Mouse (Mus musculus): Measurements from ENCODE around the gene Hoxc8. TPM values are rescaled to one million over a fixed set of nuclear protein-coding genes. Genes with fewer than 3 reads are reported as not detected.
A peak's percentile ranks its signal among the peaks of the same experiment; 100 is the strongest.

The Hoxc8 gene
- polyA plus RNA-seq, 1 experiment from 2014 or later, result not detected

DNA sequence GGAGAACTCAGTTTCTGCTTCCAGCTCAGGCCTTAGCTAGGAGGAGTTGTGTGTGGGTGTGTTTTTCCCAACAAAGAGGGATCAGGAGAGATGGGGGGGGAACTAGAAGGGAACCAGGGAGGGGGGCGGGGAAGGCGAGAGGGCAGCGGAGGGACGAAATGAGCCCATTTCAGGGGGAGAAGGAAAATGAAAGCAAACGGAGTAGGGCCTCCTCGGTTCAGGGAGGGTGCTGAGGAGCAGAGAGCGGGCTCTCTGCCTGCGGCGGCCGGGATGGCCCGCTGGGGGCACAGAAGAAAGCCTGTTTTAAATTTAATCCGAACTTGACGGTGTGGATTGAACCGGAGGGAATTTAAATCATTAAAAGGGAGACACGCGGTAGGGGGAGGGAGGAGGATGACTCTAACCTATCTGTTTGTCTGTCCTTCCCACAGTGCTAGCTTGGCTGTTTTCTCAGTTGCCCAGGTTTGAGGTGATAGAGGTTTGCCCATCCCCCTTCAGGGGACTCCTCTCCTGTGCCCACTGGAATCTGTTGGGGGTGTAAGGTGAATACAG lies 12.9 kb upstream of the Hoxc8 start:
- no peak overlapping the region for H3K27ac ChIP-seq (replicated peaks)
- WGBS, result 3% methylated on average over 16 of the region's 16 CpGs
- peak overlapping the region; percentile 51 for H3K4me2 ChIP-seq
- no peak for ATAC-seq (ENCODE audit: extremely low read depth, insufficient number of reproducible peaks, low FRiP score, low TSS enrichment)
- peaks cover 13% of the 10 kb centered on the region for H3K4me1 ChIP-seq
- H3K36me3 ChIP-seq, result no peaks in the 10 kb centered on the region
- no peaks in the 10 kb centered on the region for H3K9me3 ChIP-seq
- H3K27me3 ChIP-seq (replicated peaks), result peaks cover 100% of the 10 kb centered on the region
- H3K9ac ChIP-seq, result no peak overlapping the region
- H3K4me3 ChIP-seq, result peak overlapping the region; percentile 35

DNA sequence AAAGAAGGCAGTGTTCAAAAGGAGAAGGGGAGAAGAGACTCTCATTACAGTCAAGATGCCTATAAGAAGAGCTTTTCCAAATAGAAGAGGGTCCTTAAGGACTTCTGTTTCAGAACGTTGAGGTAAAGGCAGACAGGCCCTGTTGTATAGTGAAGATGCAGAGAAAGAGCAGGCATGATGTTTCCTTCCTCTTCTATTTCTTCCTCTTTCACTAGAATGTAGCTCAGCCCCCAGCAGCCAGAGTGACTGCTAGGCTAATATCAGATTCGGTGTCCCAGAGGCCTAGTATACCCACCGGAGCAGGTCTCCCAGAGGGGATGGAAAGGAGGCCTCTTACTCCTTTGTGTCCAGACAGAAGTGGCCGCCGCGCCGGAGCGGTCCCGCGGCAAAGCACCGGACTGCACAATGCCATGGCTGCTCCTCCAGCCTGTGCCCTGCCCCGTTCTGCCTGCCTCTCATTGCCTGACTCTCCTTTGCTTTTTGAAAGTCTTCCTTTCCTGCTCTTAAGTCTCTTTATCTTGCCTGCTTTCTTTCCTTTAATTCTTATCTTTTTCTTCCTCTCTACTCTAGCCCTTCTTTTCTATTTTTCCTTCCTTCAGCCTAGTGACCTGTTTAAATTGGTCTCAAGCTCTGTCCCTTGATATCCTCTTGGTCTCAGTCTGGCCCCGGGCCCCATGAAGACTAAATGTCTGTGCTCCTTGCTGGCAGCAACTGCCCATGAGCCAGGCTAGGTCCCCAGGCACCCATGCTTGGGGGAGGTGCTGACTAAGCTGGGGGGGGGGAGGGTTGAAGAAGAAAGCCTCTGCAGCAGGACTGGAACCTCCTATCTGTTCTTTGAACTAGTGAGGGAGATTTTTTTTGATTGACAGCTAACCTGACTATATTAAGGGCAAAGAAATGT lies 11.5 kb upstream of the Hoxc8 start:
- no peaks in the 10 kb centered on the region for H3K36me3 ChIP-seq
- H3K27me3 ChIP-seq (replicated peaks), result peaks cover 100% of the 10 kb centered on the region
- no peak overlapping the region for H3K4me3 ChIP-seq
- peaks cover 13% of the 10 kb centered on the region for H3K4me1 ChIP-seq
- H3K9ac ChIP-seq, result no peak overlapping the region
- WGBS, result 4% methylated on average over 13 of the region's 13 CpGs
- H3K9me3 ChIP-seq, result no peaks in the 10 kb centered on the region
- H3K27ac ChIP-seq (replicated peaks), result no peak overlapping the region
- no peak overlapping the region for H3K4me2 ChIP-seq
- no peak for ATAC-seq (ENCODE audit: extremely low read depth, insufficient number of reproducible peaks, low FRiP score, low TSS enrichment)

DNA sequence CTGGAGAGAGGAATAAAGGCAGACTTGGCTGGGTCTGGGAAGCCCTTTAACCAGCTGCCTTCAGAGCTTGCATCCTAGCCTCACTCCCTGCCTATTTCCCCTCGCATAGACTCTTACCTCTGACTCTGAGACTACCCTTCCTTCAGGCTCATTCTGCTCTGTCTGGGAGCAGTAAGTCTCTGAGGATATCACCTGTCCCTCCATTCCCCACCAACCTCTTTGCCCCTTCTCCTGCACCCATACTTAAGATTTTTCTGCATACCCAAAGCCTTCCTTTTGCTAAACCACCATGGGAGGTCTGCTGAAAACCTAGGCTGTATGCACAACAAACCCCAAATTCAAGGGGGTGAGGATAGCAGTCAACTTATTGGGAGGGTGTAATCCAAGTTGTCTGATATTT lies 10.5 kb upstream of the Hoxc8 start:
- peaks cover 100% of the 10 kb centered on the region for H3K27me3 ChIP-seq (replicated peaks)
- no peak overlapping the region for H3K27ac ChIP-seq (replicated peaks)
- H3K9me3 ChIP-seq, result no peaks in the 10 kb centered on the region
- H3K9ac ChIP-seq, result no peak overlapping the region
- 0% methylated on average over 1 of the region's 1 CpGs for WGBS
- no peak overlapping the region for H3K4me3 ChIP-seq
- H3K4me1 ChIP-seq, result peaks cover 13% of the 10 kb centered on the region
- no peak overlapping the region for H3K4me2 ChIP-seq
- no peak for ATAC-seq (ENCODE audit: extremely low read depth, insufficient number of reproducible peaks, low FRiP score, low TSS enrichment)
- no peaks in the 10 kb centered on the region for H3K36me3 ChIP-seq

DNA sequence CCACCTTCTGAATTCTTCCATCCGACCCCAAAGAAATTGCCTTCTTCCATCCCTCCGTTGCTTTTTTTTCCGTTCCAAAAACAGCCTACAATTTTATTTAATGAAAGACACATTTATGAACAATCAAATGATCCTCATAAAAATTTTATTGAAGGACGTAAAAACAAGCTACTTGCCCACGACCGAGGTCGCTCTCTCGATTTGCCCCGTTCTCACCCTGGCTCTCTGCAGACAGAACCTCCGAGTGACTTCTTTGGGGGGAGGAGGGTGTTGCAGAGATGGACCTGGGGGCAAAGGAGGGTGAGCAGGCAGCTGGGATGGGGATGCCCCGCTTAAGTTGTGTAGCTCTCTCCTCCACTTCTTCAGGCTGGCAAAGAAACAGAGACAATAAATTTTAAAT lies 10.1 kb upstream of the Hoxc8 start:
- WGBS, result 4% methylated on average over 11 of the region's 11 CpGs
- Histone ChIP-seq H3K4me2 (no peak overlapping the region), H3K9ac (no peak overlapping the region), H3K4me1 (peaks cover 13% of the 10 kb centered on the region), H3K36me3 (no peaks in the 10 kb centered on the region), H3K9me3 (no peaks in the 10 kb centered on the region), H3K4me3 (no peak overlapping the region), H3K27ac (replicated peaks) (no peak overlapping the region), H3K27me3 (replicated peaks) (peaks cover 100% of the 10 kb centered on the region)
- no peak for ATAC-seq (ENCODE audit: extremely low read depth, insufficient number of reproducible peaks, low FRiP score, low TSS enrichment)

DNA sequence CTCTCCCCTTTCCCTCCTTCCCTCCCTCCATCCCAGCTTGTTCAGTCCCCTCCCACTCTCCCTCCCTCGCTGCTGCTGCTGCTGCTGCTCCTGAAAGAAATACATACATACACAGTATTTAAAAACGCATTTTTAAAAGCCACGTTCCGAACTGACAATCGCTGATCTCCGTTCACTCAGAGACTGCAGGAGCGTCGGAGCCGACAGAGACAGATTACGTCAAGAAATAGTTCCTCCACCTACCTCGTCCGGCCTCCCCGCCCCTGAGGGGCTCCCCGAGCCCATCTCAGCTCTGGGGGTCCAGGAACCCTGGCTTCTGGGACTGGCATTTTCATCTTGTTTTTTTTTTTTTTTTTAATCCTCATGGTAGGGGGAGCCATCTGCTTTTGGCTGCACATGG lies 9.5 kb upstream of the Hoxc8 start:
- Histone ChIP-seq H3K4me2 (peak overlapping the region; percentile 62), H3K9me3 (no peaks in the 10 kb centered on the region), H3K4me3 (peak overlapping the region; percentile 42), H3K36me3 (no peaks in the 10 kb centered on the region), H3K27ac (replicated peaks) (no peak overlapping the region), H3K27me3 (replicated peaks) (peaks cover 100% of the 10 kb centered on the region), H3K4me1 (peaks cover 13% of the 10 kb centered on the region), H3K9ac (no peak overlapping the region)
- WGBS, result 0% methylated on average over 14 of the region's 14 CpGs
- no peak for ATAC-seq (ENCODE audit: extremely low read depth, insufficient number of reproducible peaks, low FRiP score, low TSS enrichment)

DNA sequence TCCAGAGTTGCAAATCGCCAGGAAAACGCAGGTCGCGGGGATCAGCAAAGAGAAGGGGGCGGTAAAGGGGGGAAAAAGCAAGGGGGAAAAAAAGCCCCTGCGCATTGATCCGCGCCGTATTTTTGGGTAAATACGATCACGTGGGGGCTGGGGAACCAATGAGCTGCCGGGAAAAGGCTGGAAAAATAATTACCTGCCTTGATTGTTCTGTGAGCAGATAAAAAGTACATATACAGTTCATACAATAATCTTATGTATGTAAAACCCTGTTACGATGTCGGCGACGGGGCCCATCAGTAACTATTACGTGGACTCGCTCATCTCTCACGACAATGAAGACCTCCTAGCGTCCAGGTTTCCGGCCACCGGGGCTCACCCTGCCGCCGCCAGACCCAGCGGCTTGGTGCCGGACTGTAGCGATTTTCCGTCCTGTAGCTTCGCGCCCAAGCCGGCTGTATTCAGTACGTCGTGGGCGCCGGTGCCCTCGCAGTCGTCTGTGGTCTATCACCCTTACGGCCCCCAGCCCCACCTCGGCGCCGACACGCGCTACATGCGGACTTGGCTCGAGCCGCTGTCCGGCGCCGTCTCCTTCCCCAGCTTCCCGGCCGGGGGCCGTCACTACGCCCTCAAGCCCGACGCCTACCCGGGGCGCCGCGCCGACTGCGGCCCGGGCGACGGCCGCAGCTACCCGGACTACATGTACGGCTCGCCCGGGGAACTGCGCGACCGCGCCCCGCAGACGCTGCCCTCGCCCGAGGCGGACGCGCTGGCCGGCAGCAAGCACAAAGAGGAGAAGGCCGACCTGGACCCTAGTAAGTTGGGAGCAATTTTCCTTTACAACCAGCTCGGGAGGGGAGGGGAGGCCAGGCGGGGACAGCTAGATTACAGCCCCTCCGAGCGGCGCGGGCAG lies 8.8 kb upstream of the Hoxc8 start:
- under 1% methylated on average over 88 of the region's 88 CpGs for WGBS
- Histone ChIP-seq H3K9me3 (no peaks in the 10 kb centered on the region), H3K27me3 (replicated peaks) (peaks cover 100% of the 10 kb centered on the region), H3K4me3 (peak overlapping the region; percentile 42), H3K4me1 (peaks cover 13% of the 10 kb centered on the region), H3K27ac (replicated peaks) (no peak overlapping the region), H3K4me2 (peak overlapping the region; percentile 62), H3K36me3 (no peaks in the 10 kb centered on the region), H3K9ac (no peak overlapping the region)
- no peak for ATAC-seq (ENCODE audit: extremely low read depth, insufficient number of reproducible peaks, low FRiP score, low TSS enrichment)

DNA sequence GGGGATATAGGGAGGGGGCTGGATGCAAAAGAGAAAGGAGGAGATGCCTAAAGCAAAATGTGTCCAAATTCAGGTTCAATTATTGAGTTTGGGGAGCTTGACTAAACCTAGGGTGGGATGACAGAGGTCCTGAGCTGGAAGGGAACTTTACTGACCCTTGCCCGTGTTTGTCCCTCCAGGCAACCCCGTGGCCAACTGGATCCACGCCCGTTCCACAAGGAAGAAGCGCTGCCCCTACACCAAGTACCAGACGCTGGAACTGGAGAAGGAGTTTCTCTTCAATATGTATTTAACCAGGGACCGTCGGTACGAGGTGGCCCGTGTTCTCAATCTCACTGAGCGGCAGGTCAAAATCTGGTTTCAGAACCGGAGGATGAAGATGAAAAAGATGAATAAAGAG lies 6.7 kb upstream of the Hoxc8 start:
- no peaks in the 10 kb centered on the region for H3K36me3 ChIP-seq
- no peak overlapping the region for H3K4me3 ChIP-seq
- no peak overlapping the region for H3K9ac ChIP-seq
- H3K9me3 ChIP-seq, result no peaks in the 10 kb centered on the region
- WGBS, result 1% methylated on average over 12 of the region's 12 CpGs
- peaks cover 8% of the 10 kb centered on the region for H3K4me1 ChIP-seq
- H3K27ac ChIP-seq (replicated peaks), result no peak overlapping the region
- H3K27me3 ChIP-seq (replicated peaks), result peaks cover 100% of the 10 kb centered on the region
- no peak overlapping the region for H3K4me2 ChIP-seq
- no peak for ATAC-seq (ENCODE audit: extremely low read depth, insufficient number of reproducible peaks, low FRiP score, low TSS enrichment)

DNA sequence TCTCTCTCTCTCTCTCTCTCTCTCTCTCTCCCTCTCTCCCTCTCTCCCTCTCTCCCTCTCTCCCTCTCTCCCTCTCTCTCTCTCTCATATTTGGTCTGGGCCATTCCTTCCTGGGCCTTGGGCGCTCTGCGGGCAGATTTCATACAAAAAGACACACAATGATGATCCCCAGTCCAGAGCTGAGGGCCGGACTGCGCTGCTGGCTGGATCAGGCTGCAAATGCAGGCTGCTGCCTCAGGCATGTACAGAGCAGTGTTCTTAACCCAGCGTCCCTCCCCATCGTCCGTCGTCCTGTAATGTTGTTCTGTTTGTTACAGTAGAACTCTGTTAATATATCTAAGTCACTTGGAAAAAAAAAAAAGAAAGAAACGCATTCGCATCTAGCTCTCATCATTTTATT lies 5.9 kb upstream of the Hoxc8 start:
- H3K4me3 ChIP-seq, result no peak overlapping the region
- H3K4me2 ChIP-seq, result no peak overlapping the region
- H3K36me3 ChIP-seq, result no peaks in the 10 kb centered on the region
- peaks cover 100% of the 10 kb centered on the region for H3K27me3 ChIP-seq (replicated peaks)
- 2% methylated on average over 10 of the region's 10 CpGs for WGBS
- no peak overlapping the region for H3K9ac ChIP-seq
- ATAC-seq (ENCODE audit: extremely low read depth, insufficient number of reproducible peaks, low FRiP score, low TSS enrichment), result no peak
- no peaks in the 10 kb centered on the region for H3K9me3 ChIP-seq
- H3K27ac ChIP-seq (replicated peaks), result no peak overlapping the region
- H3K4me1 ChIP-seq, result peaks cover 8% of the 10 kb centered on the region

DNA sequence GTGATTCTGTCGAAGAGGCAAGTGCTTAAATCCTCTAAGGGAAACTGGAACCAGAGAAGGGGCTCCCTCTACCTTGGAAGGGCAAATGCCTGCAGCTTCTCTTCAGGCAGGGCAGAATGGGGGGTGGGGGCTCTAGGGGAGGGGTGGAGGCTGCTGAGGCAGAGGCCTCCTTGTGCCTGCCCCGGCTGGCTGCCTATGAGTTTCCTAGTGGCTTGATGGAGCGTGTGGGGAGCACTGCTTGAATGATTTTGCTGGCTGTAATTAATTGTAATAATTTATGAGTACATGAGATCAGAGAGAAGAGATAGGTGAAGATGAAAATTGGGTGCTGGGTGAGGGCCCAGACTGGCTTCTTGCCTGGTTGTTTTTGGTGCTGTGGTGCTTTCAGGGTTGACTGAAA lies 5.5 kb upstream of the Hoxc8 start:
- no peak overlapping the region for H3K4me3 ChIP-seq
- no peak overlapping the region for H3K27ac ChIP-seq (replicated peaks)
- no peak for ATAC-seq (ENCODE audit: extremely low read depth, insufficient number of reproducible peaks, low FRiP score, low TSS enrichment)
- no peak overlapping the region for H3K9ac ChIP-seq
- H3K9me3 ChIP-seq, result no peaks in the 10 kb centered on the region
- H3K4me2 ChIP-seq, result no peak overlapping the region
- 7% methylated on average over 3 of the region's 3 CpGs for WGBS
- H3K36me3 ChIP-seq, result no peaks in the 10 kb centered on the region
- peaks cover 8% of the 10 kb centered on the region for H3K4me1 ChIP-seq
- H3K27me3 ChIP-seq (replicated peaks), result peaks cover 100% of the 10 kb centered on the region

DNA sequence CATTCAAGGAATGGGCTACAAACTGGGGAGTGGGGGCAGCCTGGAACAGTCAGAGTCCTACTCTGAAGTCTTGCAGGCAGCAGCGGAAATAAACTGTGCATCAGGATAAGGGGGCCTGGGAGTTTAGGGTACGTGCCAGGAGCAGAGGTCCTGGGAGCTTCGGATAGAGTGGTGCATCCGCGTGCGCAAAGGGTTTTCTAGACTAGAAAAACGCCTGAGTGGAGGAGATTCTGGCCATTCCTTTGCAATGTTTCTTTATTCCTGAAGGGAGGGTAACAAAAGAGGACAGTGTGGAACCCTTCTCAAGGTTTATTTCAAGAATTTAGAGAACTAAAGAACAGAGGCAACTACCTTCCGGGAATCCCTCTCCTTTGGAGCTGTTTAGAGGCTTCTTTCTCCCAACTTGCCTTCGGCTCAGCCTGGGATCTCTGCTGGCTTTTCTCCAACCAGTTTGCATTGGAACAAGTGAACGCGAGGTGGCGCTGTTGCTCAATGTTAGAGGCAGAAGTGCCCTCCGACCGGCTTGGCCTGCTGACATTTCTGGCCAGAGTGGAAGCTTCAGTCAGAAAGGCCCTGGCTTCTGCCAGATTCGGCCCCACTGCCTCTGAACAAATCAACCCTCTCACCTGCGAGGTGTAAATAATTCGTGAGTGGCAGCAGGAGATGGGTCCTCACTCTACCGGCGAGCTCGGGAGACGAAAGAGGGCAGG lies 3.1 kb upstream of the Hoxc8 start:
- no peaks in the 10 kb centered on the region for H3K9me3 ChIP-seq
- H3K4me2 ChIP-seq, result no peak overlapping the region
- H3K27me3 ChIP-seq (replicated peaks), result peaks cover 100% of the 10 kb centered on the region
- no peak overlapping the region for H3K9ac ChIP-seq
- H3K36me3 ChIP-seq, result no peaks in the 10 kb centered on the region
- H3K27ac ChIP-seq (replicated peaks), result no peak overlapping the region
- H3K4me1 ChIP-seq, result peaks cover 5% of the 10 kb centered on the region; the same call in 1 of the 2 replicates
- WGBS, result 3% methylated on average over 21 of the region's 21 CpGs
- no peak for ATAC-seq (ENCODE audit: extremely low read depth, insufficient number of reproducible peaks, low FRiP score, low TSS enrichment)
- no peak overlapping the region for H3K4me3 ChIP-seq

DNA sequence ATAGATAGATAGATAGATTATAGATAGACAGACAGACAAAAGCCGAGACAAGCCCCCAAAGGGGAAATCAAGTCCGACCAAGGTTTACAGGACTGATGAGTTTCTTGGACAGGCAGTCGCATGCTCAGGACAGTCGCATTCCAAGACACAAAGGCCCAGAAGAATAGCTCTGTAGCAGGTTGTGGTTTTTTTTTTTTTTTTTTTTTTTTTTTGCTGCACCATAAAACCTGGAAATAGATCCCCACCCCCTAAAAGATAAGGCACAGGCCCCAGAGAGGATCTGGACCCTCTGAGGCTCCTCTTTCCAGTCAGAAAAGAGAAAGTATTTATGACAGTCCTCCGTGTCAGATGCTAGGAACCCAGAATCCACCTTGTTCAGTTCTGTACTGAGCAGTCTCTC lies 2.3 kb upstream of the Hoxc8 start:
- 16% methylated on average over 5 of the region's 5 CpGs for WGBS
- ATAC-seq (ENCODE audit: extremely low read depth, insufficient number of reproducible peaks, low FRiP score, low TSS enrichment), result no peak

More for the DNA sequence above, 2.3 kb upstream of the Hoxc8 start:
- H3K4me2 ChIP-seq, result no peak overlapping the region
- peaks cover 5% of the 10 kb centered on the region; the same call in 1 of the 2 replicates for H3K4me1 ChIP-seq
- H3K27me3 ChIP-seq (replicated peaks), result peaks cover 100% of the 10 kb centered on the region
- no peak overlapping the region for H3K27ac ChIP-seq (replicated peaks)
- H3K4me3 ChIP-seq, result no peak overlapping the region
- no peaks in the 10 kb centered on the region for H3K36me3 ChIP-seq
- no peak overlapping the region for H3K9ac ChIP-seq
- H3K9me3 ChIP-seq, result no peaks in the 10 kb centered on the region
